In genomic region chr11:19823461-19823895, GRCm38 (mm10) we compare ENCODE assay signal across 8 mouse cellular contexts.
A peak's percentile ranks its signal among the peaks of the same experiment; 100 is the strongest.
DNase-seq lines count a peak whose midpoint lies in the region; ATAC-seq and TF ChIP-seq lines count a peak whose summit lies in the region.

No protein-coding gene starts in this region.

- no peaks in the 10 kb centered on the region for H3K9me3 ChIP-seq in hindbrain, postnatal 0 days (ENCODE audit: low read length)
- no peaks in the 10 kb centered on the region for H3K9me3 ChIP-seq in midbrain, postnatal 0 days (ENCODE audit: low read length)

- H3K27me3 ChIP-seq in hindbrain, postnatal 0 days (ENCODE audit: insufficient read depth, low read length), result no peaks in the 10 kb centered on the region
- no peaks in the 10 kb centered on the region for H3K27me3 ChIP-seq in midbrain, postnatal 0 days (ENCODE audit: insufficient read depth, low read length)

- WGBS in bone marrow, adult 2 months, result 0% methylated on average over 3 of the region's 3 CpGs
- 0% methylated on average over 3 of the region's 3 CpGs for WGBS in hindbrain, postnatal 0 days
- 0% methylated on average over 3 of the region's 3 CpGs for whole genome bisulfite sequencing in midbrain, postnatal 0 days

- DNase-seq in ovary, postnatal 14 days (ENCODE audit: low spot score), result peak; percentile 71
- no peak for DNase-seq in ovary, postnatal 36 days (ENCODE audit: low spot score)
- DNase-seq in fibroblast of lung, adult 2 months (ENCODE audit: low read depth), result peak; percentile 61
- peak; percentile 92 for DNase-seq in hindbrain, postnatal 0 days (ENCODE audit: low spot score)
- peak; percentile 66 to 84 for DNase-seq in left cerebral cortex, postnatal 14 days (ENCODE audit: low spot score in 2 of 2)
- peak; percentile 84 for DNase-seq in midbrain, postnatal 0 days (ENCODE audit: low spot score)
- DNase-seq in thymus, postnatal 10 days (ENCODE audit: low spot score in 2 of 2), result peak; percentile 30 to 72

- TF ChIP-seq CTCF in bone marrow, adult 2 months (IDR thresholded peaks at IDR 0.05; ENCODE audit: control insufficient read depth, insufficient read depth, low read length), result peak; percentile 33; the same call in 1 of the 2 replicates
- TF ChIP-seq CTCF in hindbrain, postnatal 0 days (IDR thresholded peaks at IDR 0.05; ENCODE audit: low read depth), result peak; percentile 82
- TF ChIP-seq CTCF in midbrain, postnatal 0 days (IDR thresholded peaks at IDR 0.05), result peak; percentile 87

- TF ChIP-seq POLR2A in bone marrow, adult 2 months (IDR thresholded peaks at IDR 0.05; ENCODE audit: borderline replicate concordance, control insufficient read depth, low read depth, low read length), result no peak

- no peaks in the 10 kb centered on the region for H3K4me1 ChIP-seq in bone marrow, adult 2 months (ENCODE audit: control insufficient read depth, insufficient read depth, low read length)
- no peaks in the 10 kb centered on the region for H3K4me1 ChIP-seq in hindbrain, postnatal 0 days (ENCODE audit: insufficient read depth, low read length)
- H3K4me1 ChIP-seq in midbrain, postnatal 0 days (ENCODE audit: insufficient read depth, low read length), result no peaks in the 10 kb centered on the region

- intact Hi-C loops in left cerebral cortex, postnatal 14 days (cut with DNase I), result loop anchor here (10.0 kb wide), 1 partner anchor 581 kb away; no protein-coding TSS in a partner anchor

- no peaks in the 10 kb centered on the region for H3K36me3 ChIP-seq in hindbrain, postnatal 0 days (ENCODE audit: insufficient read depth, low read length)
- no peaks in the 10 kb centered on the region for H3K36me3 ChIP-seq in midbrain, postnatal 0 days (ENCODE audit: insufficient read depth, low read length)

- H3K27ac ChIP-seq in bone marrow, adult 2 months (ENCODE audit: control insufficient read depth, insufficient read depth, low read depth, low read length, poor library complexity), result no peak overlapping the region
- H3K27ac ChIP-seq in hindbrain, postnatal 0 days, result no peak overlapping the region
- no peak overlapping the region for H3K27ac ChIP-seq in midbrain, postnatal 0 days (ENCODE audit: low read depth, low read length)

- H3K4me2 ChIP-seq in hindbrain, postnatal 0 days (ENCODE audit: low read depth, low read length), result peak overlapping the region; percentile 31; the same call in 1 of the 2 replicates
- H3K4me2 ChIP-seq in midbrain, postnatal 0 days (ENCODE audit: low read depth, low read length, poor library complexity, severe bottlenecking), result no peak overlapping the region

- peak; percentile 42 for ATAC-seq in hindbrain, postnatal 0 days
- peak; percentile 45; the same call in 1 of the 2 replicates for ATAC-seq in midbrain, postnatal 0 days (ENCODE audit: low FRiP score)

- H3K9ac ChIP-seq in hindbrain, postnatal 0 days (replicated peaks; ENCODE audit: low read length), result no peak overlapping the region
- H3K9ac ChIP-seq in midbrain, postnatal 0 days (replicated peaks; ENCODE audit: low read length, poor library complexity, severe bottlenecking), result no peak overlapping the region

- no peak overlapping the region for H3K4me3 ChIP-seq in bone marrow, adult 2 months (replicated peaks; ENCODE audit: control insufficient read depth, low read depth, low read length)
- H3K4me3 ChIP-seq in hindbrain, postnatal 0 days (ENCODE audit: low read length), result no peak overlapping the region
- H3K4me3 ChIP-seq in midbrain, postnatal 0 days (ENCODE audit: low read depth, low read length), result no peak overlapping the region

Comparison
In these comparisons a context has a peak if more than half of its experiments do, and no peak if none do; other contexts are left out.
1. CTCF ChIP-seq: peak in every context shown above with its lines; median percentile 87 in midbrain, postnatal 0 days; 82 in hindbrain, postnatal 0 days; 33 in bone marrow, adult 2 months.